Mouse (Mus musculus): ENCODE data around the gene Bricd5. TPM values are rescaled to one million over a fixed set of nuclear protein-coding genes. Genes with fewer than 3 reads are reported as not detected.
A peak's percentile ranks its signal among the peaks of the same experiment; 100 is the strongest.
"Not testable (repeated sequence)": the region's sequence is repeated elsewhere in the genome, so short reads cannot be mapped to it uniquely, and the experiment has no call there.

Bricd5 gene
- not detected for total RNA-seq (2021)
- long read RNA-seq, experiment 1, result 0 reads
- long read RNA-seq, experiment 2, result 0 reads

DNA sequence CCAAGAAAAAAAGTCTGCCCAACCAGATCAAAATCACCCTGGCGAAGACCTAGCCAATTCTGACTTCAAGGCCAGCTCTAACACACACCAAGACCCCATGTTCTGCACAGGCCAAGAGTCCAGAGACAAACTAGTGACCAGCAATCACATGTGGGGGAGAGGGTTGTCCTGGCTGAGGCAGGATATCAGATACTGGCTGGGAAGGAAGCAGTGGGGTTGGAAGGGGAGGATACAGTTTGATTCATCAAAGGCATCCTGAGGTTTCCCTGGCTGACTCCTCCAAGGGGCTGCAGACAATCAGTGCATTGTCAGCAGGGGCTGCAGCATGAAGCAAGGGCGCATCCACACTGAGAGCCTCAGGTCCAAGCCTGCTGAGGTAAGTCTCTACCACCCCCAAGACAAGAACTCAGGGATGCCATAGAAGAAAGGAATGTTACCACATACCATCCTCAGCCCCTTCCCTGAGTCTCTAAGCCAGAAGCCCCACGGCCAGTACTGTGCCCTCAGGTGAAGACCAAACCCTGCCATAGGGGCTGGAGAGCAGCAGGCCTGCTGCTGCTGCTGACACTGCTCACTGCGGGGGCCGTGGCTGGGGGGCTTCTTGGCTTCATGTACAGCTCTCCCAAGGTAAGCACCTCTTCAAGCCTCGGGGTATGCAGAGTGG is at the start of gene Bricd5:
Gene Bricd5, plus strand, starts transcription at position 273 of the 664 bp plus-strand sequence.
- intact Hi-C loops (cut with DNase I), result no loop called here
- DNase-seq, result no peak
- Histone ChIP-seq H3K4me3 (peak within 1 kb of the TSS; percentile 91), H3K27ac (peak within 1 kb of the TSS; percentile 95)
- TF ChIP-seq CTCF (IDR thresholded peaks at IDR 0.05), result no peak

DNA sequence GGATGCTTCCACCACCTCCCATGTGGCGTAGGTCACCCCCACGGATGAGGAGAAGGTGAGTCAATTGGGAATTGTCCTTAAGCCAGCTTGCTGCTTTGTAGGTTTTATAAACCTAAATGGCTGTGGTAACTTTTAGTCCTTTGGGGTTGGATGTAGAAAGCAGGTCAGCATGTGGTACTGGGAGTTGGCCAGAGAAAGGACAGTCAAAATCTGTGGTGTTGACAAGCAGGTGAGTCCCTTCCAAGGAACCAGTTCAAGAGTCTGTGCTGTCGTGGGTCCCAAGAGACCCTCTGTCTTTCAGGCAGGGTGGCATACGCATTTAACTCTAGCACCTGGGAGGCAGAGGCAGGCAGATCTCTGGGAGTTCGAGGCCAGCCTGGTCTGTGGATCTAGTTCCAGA is 49.2 kb upstream of the Bricd5 start:
- Histone ChIP-seq H3K4me3 (no peak overlapping the region), H3K27ac (no peak overlapping the region)
- DNase-seq, result no peak
- intact Hi-C loops (cut with DNase I), result no loop called here
- no peak for TF ChIP-seq CTCF (IDR thresholded peaks at IDR 0.05)

DNA sequence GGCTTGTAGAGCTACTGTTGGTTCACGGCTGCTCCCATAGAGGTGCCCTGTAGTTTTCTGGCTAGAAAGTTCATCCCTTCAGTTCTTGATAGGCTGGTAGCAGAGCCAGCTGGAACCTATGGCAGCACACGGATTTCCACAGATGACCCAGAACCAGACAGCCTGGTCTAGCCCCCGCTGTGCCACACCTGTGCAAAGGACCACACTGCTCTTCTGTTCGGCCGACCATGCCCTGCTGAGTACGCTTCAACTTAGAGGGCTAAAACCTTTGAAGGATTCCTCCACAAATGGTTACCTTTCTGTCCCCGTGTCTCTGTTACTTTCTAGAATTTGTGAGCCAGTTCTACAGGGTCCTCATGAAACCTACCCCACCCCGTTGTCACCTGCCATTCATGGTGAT is 48.4 kb upstream of the Bricd5 start:
- H3K27ac ChIP-seq; intact Hi-C loops (cut with DNase I); DNase-seq; H3K4me3 ChIP-seq: not testable (repeated sequence)

DNA sequence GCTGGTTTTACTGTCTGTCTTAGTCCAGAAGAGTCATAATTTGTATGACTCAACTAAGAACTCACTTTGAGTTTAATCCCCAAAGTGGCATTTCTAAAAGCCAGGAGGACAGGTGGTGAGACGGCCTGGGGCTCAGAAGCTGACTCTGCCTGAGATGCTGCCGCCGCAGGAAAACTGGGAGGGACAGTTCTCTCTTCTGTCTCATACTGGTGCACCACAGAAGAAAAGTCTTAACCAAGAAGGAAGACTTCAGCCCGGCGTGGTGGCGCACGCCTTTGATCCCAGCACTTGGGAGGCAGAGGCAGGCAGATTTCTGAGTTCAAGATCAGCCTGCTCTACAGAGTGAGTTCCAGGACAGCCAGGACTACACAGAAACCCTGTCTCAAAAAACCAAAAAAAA is 47.8 kb upstream of the Bricd5 start:
- H3K4me3 ChIP-seq, result peak overlapping the region; percentile 97
- intact Hi-C loops (cut with DNase I), result no loop called here
- no peak for DNase-seq
- H3K27ac ChIP-seq, result peak overlapping the region; percentile 97
- no peak for TF ChIP-seq CTCF (IDR thresholded peaks at IDR 0.05)

DNA sequence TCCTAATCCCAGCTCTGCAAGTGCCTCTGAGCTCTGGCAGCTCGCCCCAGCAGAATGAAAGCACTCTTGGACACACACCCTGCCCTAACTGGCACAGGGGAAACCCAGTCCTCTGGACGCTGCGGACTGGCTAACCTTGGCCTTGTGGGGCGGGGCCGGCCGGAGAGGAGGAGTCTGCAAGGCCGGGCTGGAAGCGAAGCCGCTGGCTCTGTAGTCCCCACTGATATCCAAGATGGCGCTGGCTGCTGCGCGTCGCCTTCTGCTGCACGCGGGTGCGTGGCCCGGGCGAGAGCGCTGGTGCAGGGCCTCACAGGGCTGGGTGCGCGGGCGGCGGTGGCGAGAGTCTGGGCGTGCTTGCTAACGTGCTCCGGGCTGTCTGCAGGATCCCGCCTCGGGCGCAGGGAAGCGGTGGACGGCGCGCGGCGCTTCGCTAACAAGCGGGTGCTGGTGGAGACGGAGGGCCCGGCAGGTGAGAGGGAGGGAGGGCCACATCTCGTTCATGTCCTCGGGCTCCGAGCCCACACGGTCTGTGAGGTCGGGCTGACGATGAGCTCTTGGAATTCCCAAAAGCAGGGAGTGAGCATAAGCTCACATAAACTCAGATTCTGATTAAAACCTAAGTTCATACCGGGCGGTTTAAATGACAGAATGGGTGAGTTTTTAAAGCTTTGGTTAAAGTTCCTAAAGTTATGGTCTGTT is 47.1 kb upstream of the Bricd5 start, which contains the start of gene Eci1:
Gene Eci1, plus strand, starts transcription at position 171 of the 699 bp plus-strand sequence.
- TF ChIP-seq CTCF (IDR thresholded peaks at IDR 0.05), result no peak
- peak; percentile 99 for DNase-seq
- H3K4me3 ChIP-seq, result peak within 1 kb of the TSS; percentile 97
- intact Hi-C loops (cut with DNase I), result no loop called here
- peak within 1 kb of the TSS; percentile 97 for H3K27ac ChIP-seq

DNA sequence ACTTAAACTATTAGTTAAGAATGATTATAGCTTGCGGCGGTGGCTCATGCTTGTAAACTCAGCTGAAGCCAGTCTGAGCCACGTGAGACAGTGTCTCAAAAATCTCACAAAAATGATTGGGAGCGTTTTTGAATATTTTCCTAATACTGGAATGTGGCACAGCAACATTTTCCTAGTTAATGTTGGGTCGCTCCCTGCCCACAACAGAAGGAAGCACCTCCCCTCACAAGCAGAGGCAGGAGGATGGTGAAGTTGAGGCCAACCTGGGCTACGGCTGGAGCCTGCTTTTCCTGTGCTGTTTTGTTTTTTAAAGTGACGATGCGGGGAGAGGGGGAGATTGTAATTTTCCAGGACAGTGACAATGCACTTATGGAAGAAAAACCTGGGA is 46.5 kb upstream of the Bricd5 start:
- DNase-seq, result no peak
- H3K27ac ChIP-seq, result peak overlapping the region; percentile 97
- H3K4me3 ChIP-seq, result peak overlapping the region; percentile 97
- no peak for TF ChIP-seq CTCF (IDR thresholded peaks at IDR 0.05)
- intact Hi-C loops (cut with DNase I), result no loop called here

DNA sequence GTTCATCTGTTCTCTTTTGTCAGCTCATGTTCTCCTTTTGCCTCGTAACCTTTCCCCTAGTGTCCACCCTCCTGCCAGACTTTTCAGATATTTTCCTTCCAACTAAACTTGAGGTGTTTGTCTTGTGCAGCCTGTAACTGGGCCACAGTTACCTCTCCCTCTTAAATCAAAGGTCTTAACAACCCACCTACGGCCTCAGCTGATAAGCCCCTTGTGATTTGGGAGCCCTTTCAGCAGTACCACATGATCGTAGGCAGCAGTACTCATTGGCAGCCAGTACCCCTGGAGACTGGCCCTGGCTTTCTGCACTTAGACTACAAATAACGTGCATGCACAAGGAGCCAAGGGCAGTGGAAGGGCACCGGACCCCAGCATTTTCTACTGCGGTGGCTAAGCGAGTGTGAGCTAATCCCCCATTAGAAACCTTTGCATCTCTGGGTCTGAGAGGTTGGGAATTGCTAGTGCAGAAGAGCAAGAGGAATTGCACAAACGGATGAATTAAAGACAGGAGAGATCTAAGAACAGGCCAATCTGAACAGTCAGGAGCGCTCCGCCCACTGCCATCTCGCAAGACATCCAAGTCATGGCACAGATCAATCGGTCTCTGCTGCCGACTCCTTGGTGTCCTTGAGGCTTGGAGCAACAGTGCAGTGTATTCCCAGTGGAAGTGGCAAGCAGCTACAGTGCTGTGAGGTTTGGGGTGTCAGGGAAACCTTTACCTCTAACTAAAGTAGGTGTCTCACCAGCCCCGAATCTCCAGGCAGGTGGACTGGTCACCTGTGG is 44.3 kb upstream of the Bricd5 start:
- peak; percentile 73 for DNase-seq
- no peak for TF ChIP-seq CTCF (IDR thresholded peaks at IDR 0.05)
- peak overlapping the region; percentile 97 for H3K4me3 ChIP-seq
- H3K27ac ChIP-seq, result peak overlapping the region; percentile 97
- intact Hi-C loops (cut with DNase I), result no loop called here

DNA sequence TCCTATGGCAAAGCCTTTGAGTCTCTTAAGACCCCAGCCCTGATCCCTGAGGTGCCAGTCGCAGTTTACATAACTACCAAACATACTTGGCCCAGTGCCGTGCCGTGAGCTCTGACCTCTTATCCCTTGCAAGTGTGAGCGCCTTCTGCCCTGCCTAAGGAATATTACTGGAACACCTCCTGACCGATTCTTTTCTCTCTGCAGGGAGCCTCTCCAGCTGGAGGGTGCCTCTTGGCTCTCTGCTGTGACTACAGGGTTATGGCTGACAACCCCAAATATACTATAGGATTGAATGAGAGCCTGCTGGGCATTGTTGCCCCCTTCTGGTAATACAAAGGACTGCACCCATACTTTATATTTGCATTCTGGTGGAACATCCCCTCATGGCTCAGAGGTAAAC is 36.7 kb upstream of the Bricd5 start:
- no peak for DNase-seq
- TF ChIP-seq CTCF (IDR thresholded peaks at IDR 0.05), result peak; percentile 83
- no peak overlapping the region; the same call in 1 of the 2 replicates for H3K27ac ChIP-seq
- no peak overlapping the region for H3K4me3 ChIP-seq
- intact Hi-C loops (cut with DNase I), result no loop called here

DNA sequence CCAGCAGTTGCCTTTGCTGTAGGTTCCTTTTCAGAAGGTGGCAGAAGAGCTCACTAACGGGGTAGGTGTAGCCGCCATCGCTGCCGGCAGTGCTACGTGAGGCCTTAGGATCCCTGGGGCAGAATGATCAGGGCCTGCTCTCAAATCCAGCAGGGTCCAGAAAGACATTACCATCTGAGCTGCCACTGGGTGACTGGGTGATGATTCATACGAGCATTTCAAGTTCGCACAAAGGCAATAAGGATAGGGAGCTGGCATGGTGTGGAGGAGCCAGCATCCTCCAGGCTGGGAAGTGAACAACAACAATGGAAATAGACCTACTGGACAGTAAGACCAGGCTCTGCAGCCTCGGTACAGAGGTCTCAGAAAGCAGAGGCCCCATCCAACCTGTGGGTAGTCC is 33.3 kb upstream of the Bricd5 start:
- intact Hi-C loops (cut with DNase I), result no loop called here
- Histone ChIP-seq H3K4me3 (no peak overlapping the region), H3K27ac (no peak overlapping the region)
- DNase-seq, result no peak
- TF ChIP-seq CTCF (IDR thresholded peaks at IDR 0.05), result no peak

DNA sequence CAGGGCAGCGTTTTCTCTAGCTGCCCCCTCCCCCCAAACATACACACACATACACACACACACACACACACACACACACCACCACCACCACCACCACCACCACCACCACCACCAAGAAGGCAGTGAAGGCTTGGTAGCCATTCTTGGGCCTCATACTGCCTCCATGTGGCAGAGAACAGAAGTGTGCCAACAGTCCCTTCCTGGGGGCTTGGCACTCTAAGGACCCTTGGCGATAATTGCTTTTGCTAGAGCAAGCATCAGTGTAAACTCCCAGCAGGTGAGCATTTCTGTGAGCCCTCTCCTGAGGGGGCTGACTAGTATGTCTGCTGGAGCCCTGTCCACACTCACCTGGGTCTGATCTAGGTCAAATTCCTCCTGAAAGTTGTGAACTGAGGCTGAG is 32.5 kb upstream of the Bricd5 start:
- intact Hi-C loops (cut with DNase I), result no loop called here

DNA sequence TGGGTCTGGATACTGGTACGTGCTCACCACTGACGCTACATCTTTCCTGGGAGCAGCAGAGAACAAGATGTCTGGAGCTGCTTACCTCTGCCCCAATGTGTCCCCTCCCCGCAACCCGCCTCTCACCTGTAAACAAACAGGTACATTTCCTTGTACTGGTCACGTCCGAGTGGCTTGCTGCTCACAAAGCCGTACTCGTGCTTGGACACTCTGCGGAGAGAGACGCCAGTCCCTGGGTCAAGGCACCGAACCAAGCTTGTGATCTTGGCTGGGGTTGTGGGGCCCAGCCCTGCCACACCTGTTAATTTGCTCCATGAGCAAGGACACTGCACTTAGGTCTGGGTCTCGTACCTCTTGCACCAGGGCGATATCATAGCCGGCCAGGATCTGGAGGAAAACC is 31.6 kb upstream of the Bricd5 start:
- DNase-seq, result peak; percentile 60
- TF ChIP-seq CTCF (IDR thresholded peaks at IDR 0.05), result no peak
- Histone ChIP-seq H3K4me3 (no peak overlapping the region), H3K27ac (0 out of 2 replicates have a peak overlapping the region, but pooled peaks have one; percentile 31)
- intact Hi-C loops (cut with DNase I), result no loop called here

More for the DNA sequence above, 32.5 kb upstream of the Bricd5 start:
- TF ChIP-seq CTCF (IDR thresholded peaks at IDR 0.05), result peak; percentile 12; the same call in 1 of the 2 replicates
- Histone ChIP-seq H3K4me3 (no peak overlapping the region), H3K27ac (no peak overlapping the region)
- DNase-seq, result no peak

DNA sequence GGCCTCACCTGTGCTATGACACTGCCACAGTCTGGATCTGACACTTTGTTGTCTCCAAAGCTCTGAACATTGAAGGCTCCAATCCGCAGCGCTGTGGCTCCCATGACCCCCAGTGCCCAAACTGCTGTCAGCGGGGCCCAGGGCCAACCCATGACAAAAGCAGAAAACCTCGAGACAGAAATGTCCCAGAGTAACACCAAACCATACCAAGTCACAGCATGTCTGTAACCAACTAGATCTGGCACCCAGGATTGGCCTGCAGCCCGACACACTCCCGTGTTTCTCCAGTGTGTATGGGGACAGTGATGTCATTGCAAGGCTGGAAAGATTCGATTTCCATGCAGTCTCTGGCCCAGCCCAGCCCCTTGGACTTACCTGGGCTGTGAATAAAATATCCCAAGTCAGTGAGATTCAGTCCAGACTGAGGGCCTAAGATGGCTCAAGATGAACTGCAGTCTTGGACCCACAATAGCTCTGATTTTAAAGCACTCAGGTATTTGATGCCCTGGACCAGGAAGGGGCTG is 31.0 kb upstream of the Bricd5 start, which contains the start of gene Dnase1l2:
Gene Dnase1l2, minus strand, starts transcription at position 474 of the 524 bp plus-strand sequence.
- Histone ChIP-seq H3K27ac (peak within 1 kb of the TSS; percentile 31), H3K4me3 (no peak within 1 kb of the TSS)
- TF ChIP-seq CTCF (IDR thresholded peaks at IDR 0.05), result no peak
- intact Hi-C loops (cut with DNase I), result no loop called here
- peak; percentile 56 for DNase-seq

Data from gastrocnemius, adult 2 months (tissue).